Comparison of ENCODE assay signal across 24 mouse cellular contexts in genomic region chr11:120418592-120418991, GRCm38 (mm10). TPM values are rescaled to one million over a fixed set of nuclear protein-coding genes. Genes with fewer than 3 reads are reported as not detected.
DNase-seq lines count a peak whose midpoint lies in the region; ATAC-seq and TF ChIP-seq lines count a peak whose summit lies in the region.
"Had no signal": no experiment of that assay in that cellular context is flagged by ENCODE, and none has a peak within 500 bp of the region (broad histone marks: within the 10 kb centered on the region; RNA-seq: fewer than 3 reads in every experiment).

No protein-coding gene starts in this region.

- WGBS in heart, embryonic 13.5 days, result 100% methylated on average over 1 of the region's 1 CpGs

- no peaks in the 10 kb centered on the region for H3K27me3 ChIP-seq in heart, embryonic 13.5 days (replicated peaks)
- no peaks in the 10 kb centered on the region for H3K27me3 ChIP-seq in testis, adult 2 months (ENCODE audit: control insufficient read depth, insufficient read depth, low read length)
- H3K27me3 ChIP-seq: CH12.LX, Patski had no signal

- DNase-seq in adrenal gland, adult (ENCODE audit: inconsistent age in 2 of 2, low spot score in 1 of 2), result peak; percentile 52 to 65
- DNase-seq in adrenal gland, postnatal 10 days, result no peak
- DNase-seq in adrenal gland, adult 2 months, result peak; percentile 15
- DNase-seq in adrenal gland, postnatal 4 days (ENCODE audit: low spot score in 2 of 2), result no peak
- no peak for DNase-seq in heart, postnatal 36 days
- no peak for DNase-seq in testis, postnatal 10 days (ENCODE audit: low spot score)
- DNase-seq: adrenal gland, adult 8-10 months; adrenal gland, postnatal 14 days; adrenal gland, postnatal 25 days; B cell, adult 2 months; cerebellum, adult 11 months; cerebellum, adult 11-12 months; cerebellum, adult 18-20 months; cerebellum, adult 2 months; cerebellum, adult 8-10 months; cerebellum, adult 9-10 months had no signal

- H3K36me3 ChIP-seq in heart, embryonic 13.5 days, result peaks cover 95% of the 10 kb centered on the region
- peaks cover 4% of the 10 kb centered on the region for H3K36me3 ChIP-seq in testis, adult 2 months (ENCODE audit: control insufficient read depth, insufficient read depth, low read length)

- no peak overlapping the region for H3K9ac ChIP-seq in heart, embryonic 13.5 days

- peaks cover 12% of the 10 kb centered on the region for H3K4me1 ChIP-seq in heart, embryonic 13.5 days
- H3K4me1 ChIP-seq in testis, adult 2 months (ENCODE audit: control insufficient read depth, insufficient read depth, low read length), result peaks cover 8% of the 10 kb centered on the region; the same call in 1 of the 2 replicates

- peak overlapping the region; percentile 17; the same call in 1 of the 2 replicates for H3K27ac ChIP-seq in heart, embryonic 13.5 days (replicated peaks)
- peak overlapping the region; percentile 67 for H3K27ac ChIP-seq in testis, adult 2 months (ENCODE audit: control insufficient read depth, insufficient read depth, low read depth, low read length)

- no peak for TF ChIP-seq POLR2A in testis, adult 2 months (IDR thresholded peaks at IDR 0.05; ENCODE audit: control insufficient read depth, low read depth, low read length)

- H3K4me2 ChIP-seq in heart, embryonic 13.5 days, result no peak overlapping the region

- no peaks in the 10 kb centered on the region for H3K9me3 ChIP-seq in heart, embryonic 13.5 days
- H3K9me3 ChIP-seq: G1E had no signal

- no peak for ATAC-seq in heart, embryonic 13.5 days (ENCODE audit: extremely low read depth, insufficient number of reproducible peaks, low FRiP score, low TSS enrichment)
- ATAC-seq: activated CD4-positive, CD25-positive, alpha-beta regulatory T cell, adult 4 months; CD4-positive, CD25-positive, alpha-beta regulatory T cell, adult 4 months; Patski had no signal

- H3K4me3 ChIP-seq in heart, embryonic 13.5 days, result no peak overlapping the region
- no peak overlapping the region for H3K4me3 ChIP-seq in testis, adult 2 months (ENCODE audit: control insufficient read depth, low read depth, low read length)

- intact Hi-C loops in heart, postnatal 36 days (cut with DNase I), result no loop called here

- no peak for TF ChIP-seq CTCF in testis, adult 2 months (IDR thresholded peaks at IDR 0.05; ENCODE audit: control insufficient read depth, insufficient read depth, insufficient replicate concordance, low read depth, low read length)

RNA-seq across cellular contexts. Expression of gene Nploc4, which starts 18.9 kb away (rescaled TPM):
- 10 to 100 TPM; 59.7 to 67.0 TPM for total RNA-seq in adrenal gland, postnatal 10 days (2021)
- 100 to 1,000 TPM in 1 of 2 experiments, 10 to 100 TPM in 1; 76.6 to 108 TPM for total RNA-seq in adrenal gland, adult 2 months (2021)
- polyA plus RNA-seq in adrenal gland, adult 2 months (2012; rRNA removed), result 129 and 132 TPM in 2 replicates
- 10 to 100 TPM; 76.3 to 77.5 TPM for total RNA-seq in adrenal gland, postnatal 4 days (2021)
- polyA plus RNA-seq in heart, embryonic 13.5 days (2015; fragmentation: Nextera tagmentation; extraction: Ambion mirVana), result 28.2 and 28.3 TPM in 2 replicates
- 10 to 100 TPM; 60.4 to 62.2 TPM for total RNA-seq in heart, postnatal 36 days (2021)
- 75.8 and 79.3 TPM in 2 replicates for polyA plus RNA-seq in testis, adult 2 months (2012; rRNA removed)

RNA-seq across cellular contexts. Expression of gene Tspan10, which starts 23.9 kb away (rescaled TPM):
- total RNA-seq in adrenal gland, postnatal 10 days (2021), result 1 to 10 TPM in 1 of 2 experiments, under 1 TPM in 1; 0.30 to 2.6 TPM
- 1 to 10 TPM in 1 of 2 experiments, not detected in 1; 3.4 TPM for total RNA-seq in adrenal gland, adult 2 months (2021)
- polyA plus RNA-seq in adrenal gland, adult 2 months (2012; rRNA removed), result 0.06 TPM in 1 of 2 replicates, not detected in the other
- total RNA-seq in adrenal gland, postnatal 4 days (2021), result 10 to 100 TPM in 1 of 2 experiments, 1 to 10 TPM in 1; 7.1 to 10.2 TPM
- not detected in 2 replicates for polyA plus RNA-seq in heart, embryonic 13.5 days (2015; fragmentation: Nextera tagmentation; extraction: Ambion mirVana)
- total RNA-seq in heart, postnatal 36 days (2021), result 1 to 10 TPM in 1 of 2 experiments, under 1 TPM in 1; 0.35 to 1.2 TPM
- polyA plus RNA-seq in testis, adult 2 months (2012; rRNA removed), result 0.47 and 0.51 TPM in 2 replicates
- total RNA-seq: adrenal gland, postnatal 25 days; ES-E14 had no signal
- polyA plus RNA-seq: activated CD4-positive, CD25-positive, alpha-beta regulatory T cell, adult 4 months; CD4-positive, CD25-positive, alpha-beta regulatory T cell, adult 4 months; G1E; Patski had no signal

RNA-seq across cellular contexts. Expression of gene Pde6g, which starts 34.7 kb away (rescaled TPM):
- total RNA-seq in adrenal gland, postnatal 10 days (2021), result under 1 TPM in 1 of 2 experiments, not detected in 1; 0.94 TPM
- under 1 TPM in 1 of 2 experiments, not detected in 1; 0.31 TPM for total RNA-seq in adrenal gland, adult 2 months (2021)
- 0.48 and 0.49 TPM in 2 replicates for polyA plus RNA-seq in adrenal gland, adult 2 months (2012; rRNA removed)
- under 1 TPM in 1 of 2 experiments, not detected in 1; 0.25 TPM for total RNA-seq in adrenal gland, postnatal 4 days (2021)
- polyA plus RNA-seq in heart, embryonic 13.5 days (2015; fragmentation: Nextera tagmentation; extraction: Ambion mirVana), result not detected in 2 replicates
- total RNA-seq in heart, postnatal 36 days (2021), result under 1 TPM in 1 of 2 experiments, not detected in 1; 0.75 TPM
- polyA plus RNA-seq in testis, adult 2 months (2012; rRNA removed), result 1.5 and 1.9 TPM in 2 replicates
- total RNA-seq: ES-E14 had no signal

RNA-seq across cellular contexts. Expression of gene Oxld1, which starts 39.3 kb away (rescaled TPM):
- total RNA-seq in adrenal gland, postnatal 10 days (2021), result 10 to 100 TPM; 59.0 to 82.0 TPM
- 10 to 100 TPM; 25.8 to 37.1 TPM for total RNA-seq in adrenal gland, adult 2 months (2021)
- polyA plus RNA-seq in adrenal gland, adult 2 months (2012; rRNA removed), result 48.7 and 81.2 TPM in 2 replicates
- total RNA-seq in adrenal gland, postnatal 4 days (2021), result 10 to 100 TPM; 34.6 to 43.3 TPM
- polyA plus RNA-seq in heart, embryonic 13.5 days (2015; fragmentation: Nextera tagmentation; extraction: Ambion mirVana), result 14.2 and 16.6 TPM in 2 replicates
- 10 to 100 TPM; 54.1 to 61.4 TPM for total RNA-seq in heart, postnatal 36 days (2021)
- polyA plus RNA-seq in testis, adult 2 months (2012; rRNA removed), result 6.3 and 7.1 TPM in 2 replicates

RNA-seq across cellular contexts. Expression of gene Ccdc137, which starts 39.3 kb away (rescaled TPM):
- 10 to 100 TPM; 16.1 to 18.8 TPM for total RNA-seq in adrenal gland, postnatal 10 days (2021)
- total RNA-seq in adrenal gland, adult 2 months (2021), result 10 to 100 TPM; 24.6 to 33.0 TPM
- 8.3 and 12.0 TPM in 2 replicates for polyA plus RNA-seq in adrenal gland, adult 2 months (2012; rRNA removed)
- total RNA-seq in adrenal gland, postnatal 4 days (2021), result 10 to 100 TPM; 19.0 to 21.4 TPM
- 19.1 and 21.1 TPM in 2 replicates for polyA plus RNA-seq in heart, embryonic 13.5 days (2015; fragmentation: Nextera tagmentation; extraction: Ambion mirVana)
- 1 to 10 TPM; 5.9 to 6.4 TPM for total RNA-seq in heart, postnatal 36 days (2021)
- polyA plus RNA-seq in testis, adult 2 months (2012; rRNA removed), result 5.6 and 6.9 TPM in 2 replicates

Comparison
In these comparisons a context has a peak if more than half of its experiments do, and no peak if none do; other contexts are left out.
1. DNase-seq: peak in adrenal gland, adult (2 of 2) and adrenal gland, adult 2 months (single experiment); none in adrenal gland, postnatal 10 days (single experiment), adrenal gland, postnatal 4 days (0 of 2), heart, postnatal 36 days (0 of 2) and testis, postnatal 10 days (single experiment).